Mouse (Mus musculus) gonadal fat pad, adult 2 months (tissue): ENCODE measurements around the gene Adgrf3. TPM values are rescaled to one million over a fixed set of nuclear protein-coding genes. Genes with fewer than 3 reads are reported as not detected.
"Not testable (repeated sequence)": the region's sequence is repeated elsewhere in the genome, so short reads cannot be mapped to it uniquely, and the experiment has no call there.

Source experiments
- DNase-seq: peaks from one replicate; pipeline ENCODE4 v3.0.0-alpha.2; 2012; ENCODE audit warnings: low read depth
- polyA plus RNA-seq: library from polyadenylated mRNA; depleted of rRNA; stranded (reverse); fragments of >200 nt; gene quantifications from 2 replicates; pipeline ENCODE4 v1.2.3, GENCODE M21; 2012; rRNA removed

Adgrf3 gene
- 0.77 and 1.2 TPM in 2 replicates for polyA plus RNA-seq

DNA sequence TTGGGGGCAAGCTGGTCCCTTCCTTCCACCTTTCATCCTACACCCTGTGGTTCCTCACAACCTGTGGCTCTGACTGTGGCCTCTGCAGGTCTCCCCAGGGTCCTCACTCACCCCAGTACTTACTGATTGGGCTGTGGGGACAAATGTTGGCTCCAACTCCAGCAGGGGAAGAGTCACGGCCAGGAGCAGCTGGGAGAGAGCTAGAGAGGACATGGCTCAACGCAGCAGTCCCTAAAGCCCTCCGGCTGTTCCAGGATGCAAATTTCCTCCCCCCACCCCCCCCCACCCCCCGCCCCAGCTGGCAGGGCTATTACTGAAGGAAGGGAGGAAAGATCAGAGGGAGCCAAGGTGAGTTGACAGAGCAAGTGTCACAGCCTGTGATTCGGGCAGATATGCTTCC is at the start of gene Adgrf3:
Adgrf3 (minus strand) TSS at position 230 of the 400 bp plus-strand sequence.
- no peak for DNase-seq

DNA sequence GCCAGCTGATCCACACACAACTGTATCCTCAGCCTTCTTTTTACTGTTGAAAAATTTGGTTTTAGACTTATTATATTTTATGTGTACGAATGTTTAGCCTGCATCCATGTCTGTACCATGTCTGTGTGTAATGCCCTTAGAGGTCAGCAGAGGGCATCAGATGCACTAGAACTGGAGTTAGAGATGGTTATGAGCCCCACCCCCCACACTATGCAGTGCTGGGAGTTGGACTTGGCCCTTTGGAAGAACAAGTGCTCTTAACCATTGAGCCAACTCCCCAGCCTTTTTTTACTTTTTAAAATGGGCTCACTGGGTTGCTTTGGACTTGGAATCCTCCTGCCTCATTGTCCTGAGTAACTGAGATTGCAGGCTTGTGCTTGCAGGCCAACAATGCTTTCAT is 42.1 kb upstream of the Adgrf3 start:
- DNase-seq: no peak

DNA sequence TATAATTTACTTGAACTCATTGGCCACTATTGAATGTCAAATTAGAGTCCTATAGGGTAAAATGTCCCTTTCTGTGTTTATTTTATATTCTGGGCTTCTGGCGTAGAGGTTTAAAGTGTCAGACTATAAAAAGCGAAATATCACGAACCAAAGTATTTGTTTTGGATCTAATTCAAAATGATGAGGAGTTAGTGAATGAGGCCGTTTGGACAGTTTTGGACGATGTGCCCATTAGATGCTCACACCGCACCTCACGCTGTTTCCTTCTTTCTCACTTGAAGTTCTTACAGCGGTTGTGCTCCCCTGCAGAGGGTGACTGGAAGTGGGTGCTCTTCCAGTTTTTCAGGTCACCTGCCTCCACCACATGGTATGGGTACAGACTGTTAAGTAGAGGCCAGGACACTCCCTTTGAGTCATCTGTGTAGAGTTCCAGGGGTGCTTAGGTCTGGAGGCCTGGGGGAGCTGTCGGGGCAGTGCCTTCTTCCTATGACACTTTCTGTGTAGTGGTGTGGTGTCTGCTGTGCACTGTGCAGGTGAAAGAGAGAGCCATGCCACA is 40.4 kb upstream of the Adgrf3 start:
- no peak for DNase-seq

DNA sequence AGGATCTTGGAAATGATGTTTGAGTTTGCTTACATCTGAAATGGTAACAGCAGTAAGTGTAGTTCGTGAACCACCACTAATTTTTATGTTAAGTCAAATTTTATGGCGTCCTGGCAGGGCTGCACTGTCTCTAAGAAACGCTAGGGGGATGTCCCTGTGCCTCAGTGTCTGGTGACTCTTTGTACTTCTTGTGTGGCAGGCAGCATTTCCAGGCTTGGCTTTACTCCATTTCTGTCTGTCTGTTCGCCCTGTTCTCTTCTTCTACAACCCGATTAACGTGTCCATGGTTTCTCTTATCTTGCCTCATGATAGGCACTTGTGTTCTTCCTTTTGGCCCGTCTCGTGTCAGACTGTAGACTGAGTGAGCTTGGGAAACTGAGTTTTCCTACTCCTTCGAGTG is 38.2 kb upstream of the Adgrf3 start:
- DNase-seq: no peak

DNA sequence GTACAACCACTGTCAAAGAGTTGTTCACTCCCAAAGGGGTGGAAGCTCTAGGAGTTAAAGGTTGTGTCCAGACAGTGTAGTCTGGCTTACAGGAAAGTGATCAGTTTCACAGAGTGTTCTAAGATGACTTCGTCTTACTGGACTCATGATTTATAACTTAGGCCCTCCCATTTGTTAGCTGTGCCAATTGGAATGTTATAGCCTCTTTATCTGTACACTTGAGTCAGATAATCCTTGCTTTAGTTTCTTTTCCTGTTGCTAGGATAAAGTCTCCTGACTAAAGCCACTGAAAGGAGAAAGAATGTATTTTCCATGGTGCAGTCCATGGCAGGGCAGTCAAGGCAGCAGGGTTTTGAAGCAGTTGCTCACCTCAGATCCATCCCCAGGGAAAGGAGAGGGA is 36.9 kb upstream of the Adgrf3 start:
- DNase-seq: no peak

DNA sequence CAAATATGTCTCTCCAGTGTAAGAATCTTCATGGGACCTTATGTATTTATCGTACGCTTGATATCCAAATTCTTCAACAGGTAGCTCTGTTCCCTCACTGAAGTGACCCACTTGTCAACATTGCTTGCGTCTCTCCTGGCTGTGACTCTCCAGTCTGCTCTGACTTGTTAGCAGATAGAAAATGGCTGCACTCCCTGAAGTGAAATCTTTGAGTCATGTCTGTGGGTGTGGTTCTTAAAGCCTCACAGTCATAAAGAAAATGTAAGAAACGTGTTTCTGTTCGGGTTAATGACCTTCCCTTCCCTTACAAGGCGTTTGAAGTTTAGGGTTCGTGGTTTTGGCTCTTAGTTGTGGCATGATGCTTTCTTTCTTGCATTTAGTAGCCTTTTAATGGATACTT is 35.0 kb upstream of the Adgrf3 start:
- DNase-seq: no peak

DNA sequence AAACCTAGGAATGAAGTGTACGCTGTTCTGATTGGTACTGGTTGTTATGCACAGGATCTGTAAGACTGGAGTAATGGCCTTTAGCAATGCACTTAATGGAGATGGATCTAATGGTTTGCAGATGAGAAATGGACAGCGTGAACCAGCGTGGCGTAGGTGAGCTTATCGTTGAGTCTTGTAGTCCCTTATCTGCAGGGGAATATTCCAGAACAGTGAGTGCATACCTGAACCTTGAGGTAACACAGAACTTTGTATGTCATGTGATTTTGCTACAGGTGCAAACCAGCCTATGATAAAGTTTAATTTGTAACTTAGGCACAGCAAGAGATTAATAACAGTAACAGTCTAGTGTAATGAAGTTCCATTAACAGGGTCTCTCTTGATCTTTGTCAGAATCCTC is 33.0 kb upstream of the Adgrf3 start:
- no peak for DNase-seq

DNA sequence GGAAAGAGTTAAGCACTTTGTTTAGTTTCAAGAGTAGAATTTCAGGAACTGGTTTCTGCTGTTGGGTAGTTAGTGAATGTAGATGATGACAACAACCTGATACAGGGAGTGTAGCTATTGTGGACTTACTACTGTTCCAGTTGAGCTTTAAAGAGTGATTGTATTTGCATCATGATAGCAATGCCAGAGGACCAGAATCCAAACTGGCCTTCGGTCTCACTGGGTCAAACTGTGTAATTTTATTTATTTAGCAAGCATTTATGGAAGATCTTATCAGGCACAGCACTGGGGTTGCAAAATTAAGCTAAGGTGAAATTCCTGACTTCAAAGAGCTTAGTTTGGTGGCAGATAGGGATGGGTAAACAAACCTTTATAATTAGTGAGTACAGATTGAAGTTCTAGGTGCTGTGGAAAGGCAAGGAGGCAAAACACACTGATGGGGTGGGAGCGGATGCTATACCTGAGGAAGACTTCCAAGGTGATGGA is 30.2 kb upstream of the Adgrf3 start:
- no peak for DNase-seq

DNA sequence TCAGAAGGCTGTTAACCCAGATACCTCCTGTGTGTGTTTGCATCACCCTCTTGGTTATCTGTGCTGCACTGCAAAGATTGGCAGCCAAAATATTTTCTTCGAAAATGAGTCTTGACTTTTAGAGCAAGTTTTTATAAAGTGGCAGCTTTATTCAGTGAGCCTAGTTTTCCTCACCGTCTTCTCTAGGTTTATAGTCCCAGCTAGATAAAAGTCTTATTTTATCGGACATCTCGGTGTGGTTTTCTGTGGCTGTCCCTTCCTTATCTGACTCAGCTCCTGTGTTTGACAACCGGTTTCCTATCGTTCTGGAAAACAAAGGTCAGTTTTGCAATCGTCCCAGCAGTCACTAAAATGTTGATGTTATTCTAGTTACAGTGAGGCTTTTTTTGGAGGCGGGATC is 28.5 kb upstream of the Adgrf3 start:
- DNase-seq: no peak

DNA sequence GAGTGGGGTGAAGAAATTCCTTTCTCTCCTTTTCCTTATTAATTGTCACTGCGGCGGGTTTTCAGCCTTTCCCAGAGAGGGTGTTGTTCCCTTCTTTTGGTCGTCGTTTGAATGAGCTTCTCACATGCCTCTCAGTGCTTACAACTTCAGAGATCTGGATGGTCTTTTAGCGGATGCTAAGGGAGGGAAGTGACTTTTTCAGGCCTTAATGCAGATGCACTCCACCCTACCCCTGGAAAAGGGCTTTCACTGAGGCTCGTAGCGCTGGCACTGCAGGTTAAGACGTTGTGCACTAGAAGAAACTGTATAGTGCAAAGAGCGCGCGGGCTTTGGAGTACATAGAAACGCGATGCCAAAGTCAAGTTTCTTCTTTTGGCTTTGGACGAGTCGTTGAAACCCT is 27.5 kb upstream of the Adgrf3 start:
- no peak for DNase-seq

DNA sequence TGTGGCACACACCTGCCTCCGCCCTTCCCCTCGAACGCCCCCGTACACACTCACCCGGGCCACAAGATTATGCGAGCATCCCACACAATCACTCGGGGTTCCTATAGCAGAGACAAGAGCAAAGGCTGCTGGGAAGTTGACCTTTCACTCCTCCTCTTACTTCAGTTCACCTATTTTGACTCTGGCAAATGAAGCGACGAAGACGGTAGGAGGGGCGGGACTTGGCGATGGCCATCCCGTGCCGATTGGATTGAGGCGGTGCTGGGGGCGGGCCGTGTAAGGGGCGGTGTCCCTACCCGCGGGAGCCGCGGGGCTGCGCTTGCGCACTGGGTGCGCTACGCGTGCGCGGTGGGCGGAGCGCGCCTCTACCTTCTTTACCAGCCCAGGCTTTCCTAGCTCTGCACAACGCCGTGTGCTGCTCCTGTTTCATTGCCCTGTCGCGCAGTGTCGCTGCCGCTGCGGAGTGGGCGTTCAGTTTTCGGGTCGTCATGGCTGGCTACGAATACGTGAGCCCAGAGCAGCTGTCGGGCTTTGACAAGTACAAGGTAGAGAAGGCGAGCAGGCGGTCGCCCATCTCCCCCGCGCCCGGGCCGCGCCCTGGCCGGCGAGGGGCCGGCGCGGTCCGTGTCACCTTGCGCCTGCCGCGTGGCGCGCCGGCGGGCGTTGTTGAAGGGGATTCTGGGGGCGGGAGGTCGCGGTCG is 26.9 kb upstream of the Adgrf3 start, which contains the start of gene Selenoi:
Selenoi (plus strand) TSS at position 311 of the 701 bp plus-strand sequence.
- DNase-seq: no peak

DNA sequence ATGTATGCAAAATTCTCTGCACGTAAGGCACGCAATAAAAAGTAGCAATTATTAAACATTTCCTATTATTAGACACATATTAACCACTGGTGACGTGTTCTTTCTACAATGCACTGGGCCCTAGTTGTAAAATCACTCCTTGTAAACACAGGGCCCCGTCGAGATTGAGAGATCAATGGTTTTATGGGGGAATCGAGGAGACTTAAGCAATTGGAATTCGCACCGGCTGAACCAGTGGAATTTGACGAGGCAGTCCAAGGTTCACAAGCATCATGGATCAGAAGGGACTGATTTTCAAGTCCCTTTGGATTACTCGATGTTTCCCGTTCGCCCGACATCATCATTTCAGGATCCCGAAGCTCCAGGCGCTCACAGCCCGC is 26.4 kb upstream of the Adgrf3 start:
- DNase-seq: no peak

DNA sequence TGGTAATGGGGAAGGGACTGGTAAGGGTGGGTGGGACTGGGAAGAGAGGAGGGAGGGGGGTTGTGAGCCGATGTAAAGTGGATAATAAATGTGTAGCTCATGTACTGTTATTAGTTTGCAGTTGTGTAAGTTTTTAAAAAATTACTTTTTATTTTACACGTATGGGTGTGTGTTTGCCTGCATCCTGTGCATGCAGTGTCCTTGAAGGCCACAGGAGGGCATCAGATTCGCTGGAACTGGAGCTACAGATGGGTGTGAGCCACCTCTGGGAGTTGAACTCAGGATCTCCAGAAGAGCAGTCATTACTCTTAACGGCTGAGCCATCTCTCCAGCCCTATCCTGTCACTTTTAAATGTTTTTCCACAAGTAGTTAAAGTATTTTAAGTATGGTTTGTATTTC is 25.4 kb upstream of the Adgrf3 start:
- no peak for DNase-seq

DNA sequence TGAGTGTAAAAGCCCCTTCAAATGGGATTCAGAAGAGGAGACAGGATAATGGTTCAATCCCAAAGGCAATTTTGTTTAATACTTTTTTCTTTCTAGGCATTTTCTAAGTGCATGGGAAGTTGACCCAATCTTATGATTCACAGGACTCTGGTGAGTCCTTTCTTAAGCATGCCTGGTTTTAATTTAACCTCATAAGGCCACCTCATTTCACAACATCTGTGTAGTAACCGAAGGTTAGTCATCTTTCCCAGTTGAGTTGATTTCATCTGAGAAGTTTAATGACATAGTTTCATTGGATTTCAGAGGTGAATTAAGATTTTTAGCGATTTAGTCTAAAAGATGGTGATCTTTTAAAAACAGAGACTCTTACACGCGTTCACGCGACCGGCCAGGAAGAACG is 17.2 kb upstream of the Adgrf3 start:
- DNase-seq: no peak

DNA sequence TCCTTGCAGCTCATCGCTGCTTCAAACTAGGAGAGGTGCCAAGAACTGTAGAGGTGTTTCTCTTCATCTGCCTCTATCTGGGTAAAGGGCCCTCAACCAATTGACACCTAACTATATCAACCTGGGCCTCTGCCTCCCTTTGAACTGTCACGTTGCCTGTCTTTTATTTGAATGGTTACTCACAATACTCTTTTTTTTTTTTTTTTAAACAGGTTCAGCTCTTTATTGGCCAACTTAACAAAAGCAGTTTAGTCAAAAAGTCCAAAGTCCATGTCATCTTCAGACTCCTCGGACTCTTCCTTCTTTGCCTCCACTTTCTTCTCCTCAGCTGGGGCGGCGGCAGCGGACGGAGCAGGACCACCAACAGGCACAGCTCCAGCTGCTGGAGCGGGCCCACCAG is 15.1 kb upstream of the Adgrf3 start:
- DNase-seq: no peak

DNA sequence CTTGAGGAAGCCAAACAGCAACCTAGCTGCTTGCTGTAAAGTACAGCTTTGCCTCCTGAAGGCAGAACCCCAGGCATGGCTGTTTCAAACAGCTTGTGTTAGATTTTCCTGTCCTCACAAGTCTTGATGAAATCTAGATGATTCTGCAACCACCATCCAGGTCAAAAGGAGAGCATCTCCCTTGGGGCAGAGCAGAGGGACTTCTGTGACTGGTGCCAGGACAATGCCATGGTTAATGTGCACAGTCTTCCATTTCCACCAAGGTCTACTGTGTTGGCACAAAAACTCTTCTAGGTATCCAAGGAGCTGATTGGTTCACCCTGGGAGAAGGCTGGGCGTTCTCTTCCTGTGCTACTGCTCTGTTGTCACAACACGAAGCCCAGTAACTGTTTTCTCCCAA is 14.2 kb upstream of the Adgrf3 start:
- DNase-seq: peak; percentile 97

DNA sequence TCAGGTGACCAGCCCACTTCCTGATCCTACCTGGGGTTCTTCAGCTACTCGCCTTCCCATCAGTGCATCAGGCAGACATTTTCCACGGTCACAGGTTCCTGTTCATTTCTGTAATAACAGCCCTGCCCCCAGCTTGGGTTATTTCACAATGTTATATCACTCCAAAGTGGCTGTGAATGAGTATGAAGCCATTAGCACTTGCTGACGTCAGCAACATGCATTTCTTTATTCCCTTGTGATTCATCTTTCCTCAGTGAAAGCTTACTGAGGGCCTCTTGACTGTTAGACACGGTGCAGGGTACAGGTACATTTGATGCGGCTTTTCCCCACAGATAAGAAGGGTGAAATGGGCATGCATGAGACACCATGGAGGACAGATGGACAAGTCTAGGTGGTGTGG is 10.4 kb upstream of the Adgrf3 start:
- DNase-seq: no peak

DNA sequence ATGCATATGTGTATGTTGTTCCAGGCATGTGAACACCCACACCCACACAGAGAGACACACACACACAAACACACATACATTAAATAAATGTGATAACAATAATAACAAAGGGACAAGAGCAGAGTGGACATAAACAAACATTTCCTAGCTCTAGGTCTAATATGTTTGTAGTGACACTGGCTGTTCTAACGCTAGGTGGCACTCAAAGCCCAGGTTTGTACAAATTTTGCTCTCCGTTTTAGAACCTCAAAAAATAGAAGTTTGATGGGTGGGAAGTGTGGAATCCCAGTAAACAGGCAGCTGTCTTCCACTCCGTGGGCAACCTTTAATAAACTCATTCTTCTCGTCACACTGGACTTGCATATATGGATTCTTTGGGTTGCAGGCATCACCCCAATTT is 9.4 kb upstream of the Adgrf3 start:
- no peak for DNase-seq

DNA sequence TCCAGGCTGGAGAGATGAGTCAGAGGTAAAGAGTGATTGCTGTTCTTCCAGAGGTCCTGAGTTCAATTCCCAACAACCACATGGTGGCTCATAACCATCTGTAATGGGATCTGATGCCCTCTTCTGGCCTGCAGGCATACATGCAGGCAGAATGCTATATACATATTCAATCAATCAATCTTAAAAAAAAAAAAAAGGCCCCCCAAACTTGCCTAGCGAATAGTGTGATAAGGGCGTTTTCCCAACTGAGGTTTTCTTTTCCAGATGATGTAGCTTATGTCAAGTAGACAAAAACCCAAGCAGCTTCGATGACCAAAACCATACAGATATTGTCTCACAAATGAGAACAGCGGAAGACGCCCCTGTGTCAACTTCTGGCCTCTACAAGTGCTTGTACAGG is 5.2 kb upstream of the Adgrf3 start:
- not testable (repeated sequence) for DNase-seq

DNA sequence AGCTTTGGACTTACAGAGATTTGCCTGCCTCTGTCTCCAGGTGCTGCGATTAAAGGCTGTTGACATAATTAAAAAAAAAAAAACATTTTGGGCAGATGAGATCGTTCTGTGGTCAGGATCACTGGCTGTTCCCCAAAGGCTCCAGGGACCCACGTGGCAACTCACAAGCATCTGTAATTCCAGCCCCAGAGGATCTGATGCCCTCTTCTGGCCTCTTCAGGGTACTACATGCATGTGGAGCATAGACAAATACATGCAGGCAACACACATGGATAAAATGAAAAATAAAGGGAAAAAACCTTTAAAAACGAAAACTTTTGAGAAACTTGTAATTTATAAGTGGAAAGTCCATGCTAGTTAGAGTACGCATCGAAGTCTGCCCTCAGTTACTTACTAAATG is 1.8 kb upstream of the Adgrf3 start:
- no peak for DNase-seq

DNA sequence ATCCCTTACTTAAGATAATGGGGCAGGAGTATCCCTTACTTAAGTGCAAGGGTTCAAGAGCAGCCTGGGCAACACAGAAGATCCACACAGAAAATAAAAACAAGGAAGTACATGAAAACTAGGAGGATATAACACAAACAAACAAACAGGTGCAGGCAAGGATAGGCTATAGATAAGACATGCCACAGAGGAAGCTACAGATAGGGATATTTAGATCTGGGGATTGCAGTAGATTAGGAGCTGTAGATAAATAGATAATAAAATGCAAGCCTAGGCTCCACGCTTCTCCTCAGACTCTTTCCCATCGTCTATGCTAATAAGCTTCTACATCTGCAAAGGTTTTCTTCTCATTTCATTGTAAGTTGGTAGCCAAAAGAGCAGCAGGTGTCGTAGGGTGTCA is 488 bp downstream of the Adgrf3 start:
- DNase-seq: no peak

DNA sequence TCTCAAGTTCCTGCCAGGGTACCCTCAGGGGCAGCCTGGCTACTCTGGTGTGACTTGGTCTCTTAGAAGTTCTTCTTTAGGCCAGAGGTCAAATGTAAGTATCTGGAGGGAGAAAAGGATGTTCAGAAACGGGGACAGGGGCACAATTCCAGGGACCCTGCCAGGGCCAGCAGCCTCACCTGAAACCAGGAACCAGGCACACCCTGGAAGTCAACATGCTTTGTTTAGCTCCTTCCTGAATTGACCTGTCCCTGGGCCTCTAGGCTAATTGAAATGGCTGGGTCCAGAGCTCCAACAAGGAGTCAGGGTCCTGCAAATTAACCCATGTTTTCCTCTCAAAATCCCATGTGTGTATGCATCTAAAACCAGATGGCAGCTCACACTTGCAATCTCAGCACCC is 1.1 kb downstream of the Adgrf3 start:
- DNase-seq: no peak

DNA sequence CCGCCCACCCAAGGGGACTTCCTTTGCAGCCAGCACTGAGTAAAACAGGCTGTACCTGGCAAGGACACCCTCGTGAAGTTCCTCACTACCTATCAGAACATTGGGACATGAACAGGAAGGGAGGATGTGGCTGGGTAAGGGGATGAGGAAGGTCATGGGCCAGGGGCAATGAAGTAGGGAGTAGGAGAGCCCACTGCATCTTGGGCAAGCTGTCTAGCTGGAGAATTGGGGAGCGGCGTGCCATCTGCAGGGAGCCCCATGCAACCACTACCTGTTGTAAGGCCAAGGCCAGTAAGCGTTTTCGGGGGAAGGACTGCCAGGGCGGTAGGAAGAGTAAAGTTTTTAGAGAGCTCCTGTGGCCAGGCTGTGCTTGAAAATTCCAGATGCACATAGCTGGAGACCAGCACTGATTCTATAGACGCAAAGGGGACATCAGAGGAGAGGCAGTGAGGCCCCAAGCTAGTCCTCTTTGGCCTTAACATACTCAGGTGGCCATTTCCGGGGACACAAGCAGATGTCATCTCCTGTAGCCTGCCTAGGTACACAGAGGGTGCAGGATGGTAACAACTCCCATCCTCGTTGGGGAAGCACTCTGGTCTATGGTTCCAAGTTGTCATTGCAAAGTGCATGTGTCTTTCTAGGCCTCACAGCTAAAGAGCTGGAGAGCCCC is 2.2 kb downstream of the Adgrf3 start:
- DNase-seq: no peak
